Mouse (Mus musculus) midbrain, embryonic 11.5 days (tissue): ENCODE results near the gene Lin37. TPM values are rescaled to one million over a fixed set of nuclear protein-coding genes. Genes with fewer than 3 reads are reported as not detected.
A peak's percentile ranks its signal among the peaks of the same experiment; 100 is the strongest.

ENCODE experiments used
- ATAC-seq: fragments of 200-750 bp; cut with Nextera tagmentation; 2 replicates; pipeline ENCODE4 v1.8.0; 2017; ENCODE audit warnings: moderate TSS enrichment, moderate library complexity; ENCODE audit not compliant: low FRiP score
- DNase-seq: peaks from one replicate; pipeline ENCODE4 v3.0.0; 2015; ENCODE audit warnings: low spot score; ENCODE audit errors: missing footprints
- H3K27ac ChIP-seq: fragments of 300-500 bp; sonication (generic); 2 replicates; pipeline ENCODE4 v1.5.1; 2014; ENCODE audit warnings: low read depth, low read length
- H3K27me3 ChIP-seq: fragments of 300-500 bp; sonication (generic); 2 replicates; pipeline ENCODE4 v1.6.1; 2014; ENCODE audit warnings: mild to moderate bottlenecking, low read length, moderate library complexity, mixed read lengths; ENCODE audit not compliant: control insufficient read depth, insufficient read depth
- H3K36me3 ChIP-seq: fragments of 300-500 bp; sonication (generic); 2 replicates; pipeline ENCODE4 v1.6.1; 2014; ENCODE audit warnings: mild to moderate bottlenecking, low read length, moderate library complexity, mixed read lengths; ENCODE audit not compliant: control insufficient read depth, insufficient read depth
- H3K4me1 ChIP-seq: fragments of 300-500 bp; sonication (generic); 2 replicates; pipeline ENCODE4 v1.6.1; 2014; ENCODE audit warnings: low read length; ENCODE audit not compliant: control insufficient read depth, insufficient read depth
- H3K4me2 ChIP-seq: fragments of 300-500 bp; sonication (generic); 2 replicates; pipeline ENCODE4 v1.6.1; 2014; ENCODE audit warnings: mild to moderate bottlenecking, moderate library complexity
- H3K4me3 ChIP-seq: fragments of 300-500 bp; sonication (generic); 2 replicates; pipeline ENCODE4 v1.5.1; 2014; ENCODE audit warnings: low read depth, low read length
- H3K9ac ChIP-seq: fragments of 300-500 bp; sonication (generic); 2 replicates; pipeline ENCODE4 v1.6.1; 2014; ENCODE audit warnings: low read length
- H3K9me3 ChIP-seq: fragments of 300-500 bp; sonication (generic); 2 replicates; pipeline ENCODE4 v1.6.1; 2016; ENCODE audit warnings: low read length; ENCODE audit not compliant: control insufficient read depth
- WGBS: fragments of 180-500 bp; shearing (Covaris S2); extraction: QIAGEN DNeasy Blood & Tissue Kit; methylation state at CpG from one replicate; pipeline ENCODE4 v1.1.7; 2014; 5-methylcytosine and 5-hydroxymethylcytosine counted together
- polyA plus RNA-seq: library from polyadenylated mRNA; unstranded; fragments of >200 nt; fragmentation: Nextera tagmentation; extraction: Ambion mirVana; gene quantifications from 2 replicates; pipeline ENCODE4 v1.2.1, GENCODE M21; 2014

The Lin37 gene
- polyA plus RNA-seq, 1 experiment from 2014 or later: 48.7 TPM

- ATAC-seq (no peak), DNase-seq (peak; percentile 26)
- Histone ChIP-seq H3K9ac (no peak overlapping the region), H3K27ac (no peak overlapping the region), H3K36me3 (no peaks in the 10 kb centered on the region), H3K4me3 (no peak overlapping the region), H3K27me3 (no peaks in the 10 kb centered on the region), H3K4me2 (no peak overlapping the region), H3K9me3 (no peaks in the 10 kb centered on the region), H3K4me1 (no peaks in the 10 kb centered on the region)
- WGBS: 80% methylated on average over 5 of the region's 5 CpGs
Observed at GRCm38 (mm10) chr7:30596811-30597210, 37.2 kb upstream of the Lin37 start.

- Histone ChIP-seq H3K27ac (no peak overlapping the region), H3K27me3 (no peaks in the 10 kb centered on the region), H3K9ac (no peak overlapping the region), H3K36me3 (no peaks in the 10 kb centered on the region), H3K4me1 (no peaks in the 10 kb centered on the region), H3K9me3 (no peaks in the 10 kb centered on the region), H3K4me2 (no peak overlapping the region), H3K4me3 (no peak overlapping the region)
- DNase-seq (no peak), ATAC-seq (no peak)
- 85% methylated on average over 5 of the region's 5 CpGs for WGBS
Observed at GRCm38 (mm10) chr7:30596093-30596492, 36.5 kb upstream of the Lin37 start.

- DNase-seq: peak; percentile 12
- ATAC-seq: no peak
- Histone ChIP-seq H3K4me3 (no peak overlapping the region), H3K4me2 (no peak overlapping the region), H3K27ac (no peak overlapping the region), H3K9me3 (no peaks in the 10 kb centered on the region), H3K9ac (no peak overlapping the region), H3K27me3 (no peaks in the 10 kb centered on the region), H3K36me3 (no peaks in the 10 kb centered on the region), H3K4me1 (peaks cover 5% of the 10 kb centered on the region; the same call in 1 of the 2 replicates)
- WGBS: 73% methylated on average over 4 of the region's 4 CpGs
Observed at GRCm38 (mm10) chr7:30594510-30595024, 34.9 kb upstream of the Lin37 start.

GRCm38 (mm10) chr7:30593579-30594509 lies 34.2 kb upstream of the Lin37 start:
- ATAC-seq (no peak), DNase-seq (peak; percentile 26)
- H3K4me2 ChIP-seq: no peak overlapping the region
- H3K9me3 ChIP-seq: no peaks in the 10 kb centered on the region
- peaks cover 5% of the 10 kb centered on the region; the same call in 1 of the 2 replicates for H3K4me1 ChIP-seq
- no peaks in the 10 kb centered on the region for H3K36me3 ChIP-seq
- H3K9ac ChIP-seq: no peak overlapping the region
- H3K4me3 ChIP-seq: no peak overlapping the region
- no peaks in the 10 kb centered on the region for H3K27me3 ChIP-seq
- WGBS: 79% methylated on average over 10 of the region's 10 CpGs
- H3K27ac ChIP-seq: no peak overlapping the region

GRCm38 (mm10) chr7:30592772-30593423 lies 33.3 kb upstream of the Lin37 start:
- no peak overlapping the region for H3K4me3 ChIP-seq
- no peak overlapping the region for H3K9ac ChIP-seq
- whole genome bisulfite sequencing: 65% methylated on average over 5 of the region's 5 CpGs
- ATAC-seq (no peak), DNase-seq (peak; percentile 62)
- no peaks in the 10 kb centered on the region for H3K36me3 ChIP-seq
- H3K27ac ChIP-seq: no peak overlapping the region
- no peaks in the 10 kb centered on the region for H3K9me3 ChIP-seq
- H3K27me3 ChIP-seq: no peaks in the 10 kb centered on the region
- peaks cover 5% of the 10 kb centered on the region; the same call in 1 of the 2 replicates for H3K4me1 ChIP-seq
- no peak overlapping the region for H3K4me2 ChIP-seq

GRCm38 (mm10) chr7:30591605-30591951 lies 31.9 kb upstream of the Lin37 start:
- Histone ChIP-seq H3K27me3 (no peaks in the 10 kb centered on the region), H3K4me2 (no peak overlapping the region), H3K27ac (no peak overlapping the region), H3K36me3 (peaks cover 1% of the 10 kb centered on the region; the same call in 1 of the 2 replicates), H3K9ac (no peak overlapping the region), H3K4me1 (peaks cover 17% of the 10 kb centered on the region), H3K9me3 (no peaks in the 10 kb centered on the region), H3K4me3 (no peak overlapping the region)
- ATAC-seq (no peak), DNase-seq (no peak)
- 39% methylated on average over 4 of the region's 4 CpGs for WGBS

GRCm38 (mm10) chr7:30590927-30591604 lies 31.4 kb upstream of the Lin37 start:
- Histone ChIP-seq H3K36me3 (peaks cover 6% of the 10 kb centered on the region; the same call in 1 of the 2 replicates), H3K27me3 (no peaks in the 10 kb centered on the region), H3K27ac (no peak overlapping the region), H3K4me2 (no peak overlapping the region), H3K9ac (no peak overlapping the region), H3K4me3 (no peak overlapping the region), H3K9me3 (no peaks in the 10 kb centered on the region), H3K4me1 (peaks cover 17% of the 10 kb centered on the region)
- ATAC-seq: no peak
- DNase-seq: no peak
- WGBS: 87% methylated on average over 9 of the region's 9 CpGs

- 33% methylated on average over 39 of the region's 40 CpGs for WGBS
- peak overlapping the region; percentile 81 for H3K27ac ChIP-seq
Observed at GRCm38 (mm10) chr7:30589435-30590301, 30.0 kb upstream of the Lin37 start.

More at GRCm38 (mm10) chr7:30589435-30590301, 30.0 kb upstream of the Lin37 start:
- Histone ChIP-seq H3K4me1 (peaks cover 17% of the 10 kb centered on the region), H3K4me2 (peak overlapping the region; percentile 77), H3K9me3 (no peaks in the 10 kb centered on the region), H3K27me3 (no peaks in the 10 kb centered on the region), H3K4me3 (peak overlapping the region; percentile 96), H3K36me3 (peaks cover 12% of the 10 kb centered on the region; the same call in 1 of the 2 replicates), H3K9ac (peak overlapping the region; percentile 71)
- ATAC-seq: peak; percentile 64
- peak; percentile 99 for DNase-seq
